Mouse (Mus musculus) neural tube, embryonic 11.5 days (tissue): ENCODE data around the gene Olfr1032. TPM values are rescaled to one million over a fixed set of nuclear protein-coding genes. Genes with fewer than 3 reads are reported as not detected.

Source experiments
- polyA plus RNA-seq: library from polyadenylated mRNA; unstranded; fragments of >200 nt; fragmentation: Nextera tagmentation; extraction: Ambion mirVana; gene quantifications from 2 replicates; pipeline ENCODE4 v1.2.1, GENCODE M21; 2014

Olfr1032 gene
- polyA plus RNA-seq, 1 experiment from 2014 or later, result not detected

Other genes with a start within 250 kb of the Olfr1032 start
- gene Olfr1012, start 242.8 kb upstream of the Olfr1032 start, polyA plus RNA-seq, result not detected in 2 replicates
- gene Olfr1013, start 238.4 kb upstream of the Olfr1032 start, polyA plus RNA-seq, result not detected in 2 replicates
- gene Olfr1014, start 232.8 kb upstream of the Olfr1032 start, polyA plus RNA-seq, result not detected in 2 replicates
- not detected in 2 replicates for gene Olfr1015, start 223.5 kb upstream of the Olfr1032 start, polyA plus RNA-seq
- gene Olfr1016, start 203.0 kb upstream of the Olfr1032 start, polyA plus RNA-seq, result not detected in 2 replicates
- gene Olfr1018, start 187.1 kb upstream of the Olfr1032 start, polyA plus RNA-seq, result not detected in 2 replicates
- gene Olfr1019, start 160.1 kb upstream of the Olfr1032 start, polyA plus RNA-seq, result not detected in 2 replicates
- not detected in 2 replicates for gene Olfr1020, start 158.5 kb upstream of the Olfr1032 start, polyA plus RNA-seq
- not detected in 2 replicates for gene Olfr1022, start 136.9 kb upstream of the Olfr1032 start, polyA plus RNA-seq
- not detected in 2 replicates for gene Olfr1023, start 119.9 kb upstream of the Olfr1032 start, polyA plus RNA-seq
- not detected in 2 replicates for gene Olfr1024, start 100.5 kb upstream of the Olfr1032 start, polyA plus RNA-seq
- not detected in 2 replicates for gene Olfr1025-ps1, start 90.3 kb upstream of the Olfr1032 start, polyA plus RNA-seq
- not detected in 2 replicates for gene Olfr1026, start 84.0 kb upstream of the Olfr1032 start, polyA plus RNA-seq
- not detected in 2 replicates for gene Olfr1028, start 55.1 kb upstream of the Olfr1032 start, polyA plus RNA-seq
- gene Olfr1029, start 31.6 kb upstream of the Olfr1032 start, polyA plus RNA-seq, result not detected in 2 replicates
- gene Olfr1030, start 26.3 kb upstream of the Olfr1032 start, polyA plus RNA-seq, result not detected in 2 replicates
- gene Olfr1031, start 15.2 kb upstream of the Olfr1032 start, polyA plus RNA-seq, result not detected in 2 replicates
- gene Olfr1033, start 15.1 kb downstream of the Olfr1032 start, polyA plus RNA-seq, result not detected in 2 replicates
- gene Olfr1034, start 40.3 kb downstream of the Olfr1032 start, polyA plus RNA-seq, result not detected in 2 replicates
- not detected in 2 replicates for gene Olfr1036, start 68.5 kb downstream of the Olfr1032 start, polyA plus RNA-seq
- gene Olfr1037, start 81.8 kb downstream of the Olfr1032 start, polyA plus RNA-seq, result not detected in 2 replicates
- not detected in 2 replicates for gene Olfr1039, start 130.4 kb downstream of the Olfr1032 start, polyA plus RNA-seq
- gene Olfr1040, start 141.2 kb downstream of the Olfr1032 start, polyA plus RNA-seq, result not detected in 2 replicates
- gene Olfr1042, start 156.3 kb downstream of the Olfr1032 start, polyA plus RNA-seq, result not detected in 2 replicates
- gene Olfr1043, start 162.0 kb downstream of the Olfr1032 start, polyA plus RNA-seq, result not detected in 2 replicates
- gene Olfr1044, start 172.3 kb downstream of the Olfr1032 start, polyA plus RNA-seq, result not detected in 2 replicates
- not detected in 2 replicates for gene Olfr52, start 180.1 kb downstream of the Olfr1032 start, polyA plus RNA-seq
- gene Olfr1045, start 197.5 kb downstream of the Olfr1032 start, polyA plus RNA-seq, result not detected in 2 replicates
- gene Olfr1046, start 213.8 kb downstream of the Olfr1032 start, polyA plus RNA-seq, result not detected in 2 replicates
- gene Olfr1047, start 225.9 kb downstream of the Olfr1032 start, polyA plus RNA-seq, result not detected in 2 replicates
- not detected in 2 replicates for gene Olfr1048, start 234.7 kb downstream of the Olfr1032 start, polyA plus RNA-seq